Comparison of ENCODE assay signal across 12 mouse cellular contexts in genomic region chr2:153850351-153851029, GRCm38 (mm10). TPM values are rescaled to one million over a fixed set of nuclear protein-coding genes. Genes with fewer than 3 reads are reported as not detected.
A peak's percentile ranks its signal among the peaks of the same experiment; 100 is the strongest.
DNase-seq lines count a peak whose midpoint lies in the region; ATAC-seq and TF ChIP-seq lines count a peak whose summit lies in the region.
"Had no signal": no experiment of that assay in that cellular context is flagged by ENCODE, and none has a peak within 500 bp of the region (broad histone marks: within the 10 kb centered on the region; RNA-seq: fewer than 3 reads in every experiment).

No protein-coding gene starts in this region.

- H3K9ac ChIP-seq in liver, embryonic 14.5 days (replicated peaks) = no peak overlapping the region
- no peak overlapping the region for H3K9ac ChIP-seq in liver, embryonic 11.5 days (ENCODE audit: low read depth, low read length)
- no peak overlapping the region for H3K9ac ChIP-seq in ES-Bruce4 (ENCODE audit: low read depth, poor library complexity, severe bottlenecking)
- H3K9ac ChIP-seq: heart, embryonic 13.5 days; neural tube, embryonic 15.5 days had no signal

- H3K36me3 ChIP-seq in liver, embryonic 14.5 days (replicated peaks; ENCODE audit: control insufficient read depth, insufficient read depth, low read depth) = no peaks in the 10 kb centered on the region
- no peaks in the 10 kb centered on the region for H3K36me3 ChIP-seq in liver, embryonic 11.5 days (ENCODE audit: control insufficient read depth, insufficient read depth, low read length)
- H3K36me3 ChIP-seq in ES-Bruce4 (ENCODE audit: control insufficient read depth, insufficient read depth, low read length, poor library complexity, severe bottlenecking) = no peaks in the 10 kb centered on the region
- H3K36me3 ChIP-seq: heart, embryonic 13.5 days; neural tube, embryonic 15.5 days had no signal

- H3K27ac ChIP-seq in liver, embryonic 14.5 days = no peak overlapping the region
- H3K27ac ChIP-seq in liver, embryonic 11.5 days (ENCODE audit: low read depth, low read length) = no peak overlapping the region
- no peak overlapping the region for H3K27ac ChIP-seq in ES-Bruce4 (ENCODE audit: insufficient read depth, low read length)
- H3K27ac ChIP-seq: heart, embryonic 13.5 days; neural tube, embryonic 15.5 days had no signal

- no peaks in the 10 kb centered on the region for H3K9me3 ChIP-seq in liver, embryonic 14.5 days (ENCODE audit: control insufficient read depth, low read length)
- H3K9me3 ChIP-seq in liver, embryonic 11.5 days (ENCODE audit: control insufficient read depth, low read length) = no peaks in the 10 kb centered on the region
- H3K9me3 ChIP-seq in ES-Bruce4 (replicated peaks; ENCODE audit: control insufficient read depth, insufficient read depth, low read length, poor library complexity, severe bottlenecking) = no peaks in the 10 kb centered on the region
- H3K9me3 ChIP-seq: heart, embryonic 13.5 days; neural tube, embryonic 15.5 days had no signal

- DNase-seq in adrenal gland, postnatal 36 days = peak; percentile 19 to 36
- DNase-seq in adrenal gland, adult 2 months = no peak
- peak in 1 of 3 experiments; percentile 10 for DNase-seq in liver, embryonic 14.5 days (ENCODE audit: low read depth in 3 of 3, low spot score in 3 of 3)
- no peak for DNase-seq in liver, embryonic 11.5 days (ENCODE audit: low spot score)
- peak; percentile 34 to 36 for DNase-seq in cerebellum, postnatal 36 days
- DNase-seq in urinary bladder, postnatal 14 days (ENCODE audit: low spot score) = no peak
- DNase-seq in right cerebral cortex, adult 18-20 months = no peak

- H3K4me3 ChIP-seq in liver, embryonic 14.5 days (ENCODE audit: insufficient read depth in 1 of 2, low read depth in 2 of 2, low read length in 2 of 2) = no peak overlapping the region
- H3K4me3 ChIP-seq in liver, embryonic 11.5 days (ENCODE audit: low read depth, low read length) = no peak overlapping the region
- no peak overlapping the region for H3K4me3 ChIP-seq in ES-Bruce4 (ENCODE audit: low read depth, low read length)
- H3K4me3 ChIP-seq: heart, embryonic 13.5 days; neural tube, embryonic 15.5 days had no signal

- TF ChIP-seq CTCF in liver, embryonic 14.5 days (IDR thresholded peaks at IDR 0.05; ENCODE audit: low read depth) = peak; percentile 44
- peak; percentile 56 for TF ChIP-seq CTCF in ES-Bruce4 (IDR thresholded peaks at IDR 0.05; ENCODE audit: low read depth, low read length)

- no peaks in the 10 kb centered on the region for H3K4me1 ChIP-seq in liver, embryonic 14.5 days (replicated peaks; ENCODE audit: control insufficient read depth in 2 of 2, insufficient read depth in 2 of 2, low read length in 1 of 2)
- no peaks in the 10 kb centered on the region for H3K4me1 ChIP-seq in liver, embryonic 11.5 days (replicated peaks; ENCODE audit: control insufficient read depth, insufficient read depth, low read length)
- no peaks in the 10 kb centered on the region for H3K4me1 ChIP-seq in ES-Bruce4 (ENCODE audit: control insufficient read depth, insufficient read depth, low read length)
- H3K4me1 ChIP-seq: heart, embryonic 13.5 days; neural tube, embryonic 15.5 days had no signal

- no peaks in the 10 kb centered on the region for H3K27me3 ChIP-seq in liver, embryonic 14.5 days (ENCODE audit: control insufficient read depth, insufficient read depth, low read length)
- H3K27me3 ChIP-seq in liver, embryonic 11.5 days (replicated peaks; ENCODE audit: control insufficient read depth, insufficient read depth, low read length) = no peaks in the 10 kb centered on the region
- H3K27me3 ChIP-seq in ES-Bruce4 (ENCODE audit: control insufficient read depth, insufficient read depth, low read length, poor library complexity, severe bottlenecking) = no peaks in the 10 kb centered on the region
- H3K27me3 ChIP-seq: neural tube, embryonic 15.5 days had no signal

- no peak for TF ChIP-seq POLR2A in ES-Bruce4 (IDR thresholded peaks at IDR 0.05; ENCODE audit: insufficient read depth, low read length)

- TF ChIP-seq EP300 in liver, embryonic 14.5 days (IDR thresholded peaks at IDR 0.05; ENCODE audit: low read depth) = no peak
- TF ChIP-seq EP300 in ES-Bruce4 (IDR thresholded peaks at IDR 0.05; ENCODE audit: insufficient read depth, low read depth, low read length) = no peak

- ATAC-seq in liver, embryonic 14.5 days (ENCODE audit: insufficient read depth) = no peak
- no peak for ATAC-seq in liver, embryonic 11.5 days (replicated peaks; ENCODE audit: low FRiP score)

- WGBS in liver, embryonic 14.5 days (ENCODE audit: insufficient replicate concordance) = 67% methylated on average over 6 of the region's 6 CpGs
- 81% methylated on average over 6 of the region's 6 CpGs for WGBS in liver, embryonic 11.5 days

- no peak overlapping the region for H3K4me2 ChIP-seq in liver, embryonic 14.5 days (ENCODE audit: low read depth)
- H3K4me2 ChIP-seq in liver, embryonic 11.5 days = no peak overlapping the region
- H3K4me2 ChIP-seq: heart, embryonic 13.5 days; neural tube, embryonic 15.5 days had no signal

RNA-seq across cellular contexts. Expression of gene Sun5, which starts 20.4 kb away (rescaled TPM):
- total RNA-seq in adrenal gland, postnatal 36 days (2021) = under 1 TPM in 1 of 2 experiments, not detected in 1; 0.23 TPM
- not detected for total RNA-seq in adrenal gland, adult 2 months (2021)
- not detected in 2 replicates for polyA plus RNA-seq in adrenal gland, adult 2 months (2012; rRNA removed)
- polyA plus RNA-seq in liver, embryonic 14.5 days (2012; rRNA removed) = not detected in 2 replicates
- not detected in 2 replicates for polyA plus RNA-seq in liver, embryonic 14.5 days (2014; fragmentation: Nextera tagmentation; extraction: Ambion mirVana)
- polyA plus RNA-seq in liver, embryonic 11.5 days (2014; fragmentation: Nextera tagmentation; extraction: Ambion mirVana) = not detected in 2 replicates
- polyA plus RNA-seq in ES-Bruce4 (2011; ENCODE audit: insufficient read depth, insufficient read length, low read depth, missing spikeins) = not detected in 2 replicates
- total RNA-seq: layer of hippocampus, adult 18-20 months had no signal
- polyA plus RNA-seq: heart, embryonic 13.5 days; liver, embryonic 16.5 days; neural tube, embryonic 15.5 days had no signal

RNA-seq across cellular contexts. Expression of gene Bpifb2, which starts 24.4 kb away (rescaled TPM):
- under 1 TPM in 1 of 2 experiments, not detected in 1; 0.16 TPM for total RNA-seq in adrenal gland, postnatal 36 days (2021)
- total RNA-seq in adrenal gland, adult 2 months (2021) = under 1 TPM in 1 of 2 experiments, not detected in 1; 0.17 TPM
- polyA plus RNA-seq in adrenal gland, adult 2 months (2012; rRNA removed) = not detected in 2 replicates
- not detected in 2 replicates for polyA plus RNA-seq in liver, embryonic 14.5 days (2012; rRNA removed)
- polyA plus RNA-seq in liver, embryonic 14.5 days (2014; fragmentation: Nextera tagmentation; extraction: Ambion mirVana) = not detected in 2 replicates
- not detected in 2 replicates for polyA plus RNA-seq in liver, embryonic 11.5 days (2014; fragmentation: Nextera tagmentation; extraction: Ambion mirVana)
- polyA plus RNA-seq in ES-Bruce4 (2011; ENCODE audit: insufficient read depth, insufficient read length, low read depth, missing spikeins) = not detected in 2 replicates
- total RNA-seq: layer of hippocampus, adult 18-20 months had no signal
- polyA plus RNA-seq: liver, embryonic 16.5 days; neural tube, embryonic 15.5 days had no signal

RNA-seq across cellular contexts. Expression of gene Bpifb6, which starts 49.7 kb away (rescaled TPM):
- total RNA-seq in adrenal gland, postnatal 36 days (2021) = 1 to 10 TPM in 1 of 2 experiments, under 1 TPM in 1; 0.60 to 6.6 TPM
- total RNA-seq in adrenal gland, adult 2 months (2021) = 1 to 10 TPM in 1 of 2 experiments, under 1 TPM in 1; 0.55 to 6.3 TPM
- polyA plus RNA-seq in adrenal gland, adult 2 months (2012; rRNA removed) = 0.06 TPM in 1 of 2 replicates, not detected in the other
- not detected in 2 replicates for polyA plus RNA-seq in liver, embryonic 14.5 days (2012; rRNA removed)
- not detected in 2 replicates for polyA plus RNA-seq in liver, embryonic 14.5 days (2014; fragmentation: Nextera tagmentation; extraction: Ambion mirVana)
- polyA plus RNA-seq in liver, embryonic 11.5 days (2014; fragmentation: Nextera tagmentation; extraction: Ambion mirVana) = not detected in 2 replicates
- polyA plus RNA-seq in ES-Bruce4 (2011; ENCODE audit: insufficient read depth, insufficient read length, low read depth, missing spikeins) = not detected in 2 replicates
- total RNA-seq: layer of hippocampus, adult 18-20 months had no signal
- polyA plus RNA-seq: heart, embryonic 13.5 days; liver, embryonic 16.5 days had no signal

Comparison
In these comparisons a context has a peak if more than half of its experiments do, and no peak if none do; other contexts are left out.
1. DNase-seq: peak in adrenal gland, postnatal 36 days (2 of 2) and cerebellum, postnatal 36 days (2 of 2); none in adrenal gland, adult 2 months (single experiment), liver, embryonic 11.5 days (single experiment), urinary bladder, postnatal 14 days (single experiment) and right cerebral cortex, adult 18-20 months (single experiment).